Mouse (Mus musculus): ENCODE measurements at regions not wholly inside any gene's neighbourhood (a gene's known extent, or its start where the extent isn't known, plus 50 kb on each side); places are given as distances from the start of the nearest gene placed in this dataset.

DNA sequence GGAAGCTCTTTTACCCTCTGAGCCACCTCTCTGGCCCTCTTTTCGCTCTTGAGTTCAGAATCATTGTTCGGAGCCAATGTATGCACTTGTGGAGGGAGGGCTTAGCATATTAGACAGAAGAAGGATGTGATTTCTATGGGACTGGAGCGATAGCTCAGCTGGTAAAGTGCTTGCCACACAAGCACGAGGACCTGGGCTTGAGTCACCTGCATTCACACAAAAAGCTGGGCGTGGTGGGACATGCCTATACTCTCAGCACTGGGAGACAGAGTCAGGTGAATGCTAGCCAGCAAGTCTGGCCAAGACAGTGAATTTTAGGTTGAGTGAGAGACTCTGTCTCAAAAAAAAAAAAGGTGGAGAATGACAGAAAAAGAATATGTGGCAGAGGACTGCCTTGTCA is 144.7 kb downstream of the Ppp4r2 start:
- no peak overlapping the region for H3K4me2 ChIP-seq (ENCODE audit: low read length)
- DNase-seq (ENCODE audit: low spot score) (no peak), ATAC-seq (replicated peaks; ENCODE audit: low FRiP score, low read depth) (no peak)
- H3K36me3 ChIP-seq (ENCODE audit: insufficient read depth, low read length): no peaks in the 10 kb centered on the region
- H3K27ac ChIP-seq: no peak overlapping the region
- no peak overlapping the region for H3K4me3 ChIP-seq (replicated peaks; ENCODE audit: low read depth, low read length)
- no peaks in the 10 kb centered on the region for H3K9me3 ChIP-seq (replicated peaks; ENCODE audit: low read length)
- H3K9ac ChIP-seq (ENCODE audit: low read depth, low read length): no peak overlapping the region
- TF ChIP-seq CTCF (IDR thresholded peaks at IDR 0.05; ENCODE audit: low read depth): no peak
- H3K4me1 ChIP-seq (replicated peaks; ENCODE audit: insufficient read depth, low read length): peaks cover 4% of the 10 kb centered on the region; the same call in 1 of the 2 replicates
- 93% methylated on average over 5 of the region's 5 CpGs for WGBS
- H3K27me3 ChIP-seq (ENCODE audit: insufficient read depth, low read length): no peaks in the 10 kb centered on the region

DNA sequence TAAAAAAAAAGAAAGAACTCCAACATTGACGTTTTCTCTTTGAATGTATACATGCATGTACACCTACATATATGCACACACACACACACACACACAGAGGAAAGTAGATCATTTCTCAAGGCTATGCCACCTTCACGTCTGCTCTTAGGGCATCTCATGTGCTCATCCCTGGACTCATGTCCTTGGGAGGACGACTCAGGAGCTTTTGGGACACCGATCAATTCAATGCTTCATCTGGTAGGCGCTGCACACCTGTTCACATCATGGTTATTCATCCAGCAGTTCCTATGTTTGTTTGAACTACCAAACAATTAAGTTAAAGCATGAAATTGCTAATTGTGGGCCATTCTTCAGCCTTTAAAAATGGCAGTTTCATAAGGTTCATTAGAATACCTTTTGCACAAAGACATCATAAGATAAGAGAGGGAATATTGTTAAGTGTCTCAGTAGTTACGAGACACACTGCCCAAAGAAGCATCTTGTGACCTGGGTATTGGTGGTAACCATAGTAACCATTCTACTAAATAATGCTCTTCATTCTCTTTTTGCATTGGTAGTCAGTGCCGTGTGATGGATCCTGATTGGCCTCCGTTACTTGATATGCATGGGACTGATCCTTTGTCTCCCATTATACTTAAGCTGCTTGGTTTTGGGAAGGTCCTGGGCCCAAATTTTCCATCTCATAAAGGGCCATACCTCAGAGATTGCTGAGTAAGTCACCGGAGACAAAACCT is 145.5 kb downstream of the Ppp4r2 start:
- H3K9me3 ChIP-seq (replicated peaks; ENCODE audit: low read length): no peaks in the 10 kb centered on the region
- peaks cover 4% of the 10 kb centered on the region; the same call in 1 of the 2 replicates for H3K4me1 ChIP-seq (replicated peaks; ENCODE audit: insufficient read depth, low read length)
- no peak overlapping the region for H3K4me2 ChIP-seq (ENCODE audit: low read length)
- 92% methylated on average over 9 of the region's 9 CpGs for whole genome bisulfite sequencing
- no peak overlapping the region for H3K9ac ChIP-seq (ENCODE audit: low read depth, low read length)
- DNase-seq (ENCODE audit: low spot score) (no peak), ATAC-seq (replicated peaks; ENCODE audit: low FRiP score, low read depth) (no peak)
- TF ChIP-seq CTCF (IDR thresholded peaks at IDR 0.05; ENCODE audit: low read depth): no peak
- no peak overlapping the region for H3K4me3 ChIP-seq (replicated peaks; ENCODE audit: low read depth, low read length)
- no peaks in the 10 kb centered on the region for H3K36me3 ChIP-seq (ENCODE audit: insufficient read depth, low read length)
- H3K27ac ChIP-seq: no peak overlapping the region
- no peaks in the 10 kb centered on the region for H3K27me3 ChIP-seq (ENCODE audit: insufficient read depth, low read length)

DNA sequence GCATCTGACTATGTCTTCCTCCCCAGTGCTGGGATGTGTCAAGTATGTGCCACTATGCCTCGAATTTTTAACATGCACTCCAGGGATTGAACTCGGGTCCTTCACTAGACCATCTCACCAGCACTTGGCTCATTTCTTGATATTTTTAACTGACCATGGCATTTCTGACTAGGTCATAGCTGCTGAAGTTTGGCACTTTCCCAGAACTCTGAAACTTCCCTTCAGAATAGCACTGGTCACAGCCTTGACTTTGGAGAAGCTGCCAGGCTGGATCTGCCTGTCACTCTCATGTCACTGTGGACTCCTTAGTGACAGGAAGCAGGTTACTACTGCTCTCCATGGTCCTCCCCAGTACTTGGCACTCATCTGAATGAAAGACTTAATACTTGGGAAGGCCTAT is 146.7 kb downstream of the Ppp4r2 start:
- DNase-seq (ENCODE audit: low spot score) (no peak), ATAC-seq (replicated peaks; ENCODE audit: low FRiP score, low read depth) (no peak)
- no peak overlapping the region for H3K4me3 ChIP-seq (replicated peaks; ENCODE audit: low read depth, low read length)
- H3K9ac ChIP-seq (ENCODE audit: low read depth, low read length): no peak overlapping the region
- no peaks in the 10 kb centered on the region for H3K27me3 ChIP-seq (ENCODE audit: insufficient read depth, low read length)
- H3K36me3 ChIP-seq (ENCODE audit: insufficient read depth, low read length): no peaks in the 10 kb centered on the region
- no peak overlapping the region for H3K27ac ChIP-seq
- H3K4me2 ChIP-seq (ENCODE audit: low read length): no peak overlapping the region
- no peak for TF ChIP-seq CTCF (IDR thresholded peaks at IDR 0.05; ENCODE audit: low read depth)
- peaks cover 4% of the 10 kb centered on the region; the same call in 1 of the 2 replicates for H3K4me1 ChIP-seq (replicated peaks; ENCODE audit: insufficient read depth, low read length)
- 81% methylated on average over 2 of the region's 2 CpGs for WGBS
- H3K9me3 ChIP-seq (replicated peaks; ENCODE audit: low read length): no peaks in the 10 kb centered on the region

DNA sequence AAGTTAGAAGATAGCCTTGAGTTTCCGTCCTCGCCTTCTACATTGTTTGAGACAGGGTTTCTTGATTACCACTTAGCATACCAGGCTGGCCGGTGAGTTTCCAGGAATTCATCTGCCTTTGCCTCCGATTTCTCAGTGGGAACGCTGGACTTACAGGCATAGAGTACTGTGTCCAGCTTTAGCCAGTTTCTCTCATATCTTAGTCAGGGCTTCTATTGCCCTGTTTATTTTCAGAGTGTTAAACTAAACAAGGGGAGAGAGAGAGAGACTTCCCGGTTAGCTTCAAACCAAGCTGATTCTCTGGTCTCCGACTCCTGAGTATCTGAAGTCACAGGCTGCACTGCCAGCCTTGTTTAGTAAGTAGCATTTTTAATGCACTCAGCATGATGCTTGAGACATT is 151.4 kb downstream of the Ppp4r2 start:
- H3K27me3 ChIP-seq (ENCODE audit: insufficient read depth, low read length): no peaks in the 10 kb centered on the region
- no peak overlapping the region for H3K4me2 ChIP-seq (ENCODE audit: low read length)
- ATAC-seq (replicated peaks; ENCODE audit: low FRiP score, low read depth) (no peak), DNase-seq (ENCODE audit: low spot score) (no peak)
- H3K4me3 ChIP-seq (replicated peaks; ENCODE audit: low read depth, low read length): no peak overlapping the region
- TF ChIP-seq CTCF (IDR thresholded peaks at IDR 0.05; ENCODE audit: low read depth): no peak
- H3K27ac ChIP-seq: no peak overlapping the region
- H3K9me3 ChIP-seq (replicated peaks; ENCODE audit: low read length): no peaks in the 10 kb centered on the region
- WGBS: 43% methylated on average over 7 of the region's 7 CpGs
- no peaks in the 10 kb centered on the region; the same call in 1 of the 2 replicates for H3K4me1 ChIP-seq (replicated peaks; ENCODE audit: insufficient read depth, low read length)
- H3K9ac ChIP-seq (ENCODE audit: low read depth, low read length): no peak overlapping the region
- H3K36me3 ChIP-seq (ENCODE audit: insufficient read depth, low read length): no peaks in the 10 kb centered on the region

DNA sequence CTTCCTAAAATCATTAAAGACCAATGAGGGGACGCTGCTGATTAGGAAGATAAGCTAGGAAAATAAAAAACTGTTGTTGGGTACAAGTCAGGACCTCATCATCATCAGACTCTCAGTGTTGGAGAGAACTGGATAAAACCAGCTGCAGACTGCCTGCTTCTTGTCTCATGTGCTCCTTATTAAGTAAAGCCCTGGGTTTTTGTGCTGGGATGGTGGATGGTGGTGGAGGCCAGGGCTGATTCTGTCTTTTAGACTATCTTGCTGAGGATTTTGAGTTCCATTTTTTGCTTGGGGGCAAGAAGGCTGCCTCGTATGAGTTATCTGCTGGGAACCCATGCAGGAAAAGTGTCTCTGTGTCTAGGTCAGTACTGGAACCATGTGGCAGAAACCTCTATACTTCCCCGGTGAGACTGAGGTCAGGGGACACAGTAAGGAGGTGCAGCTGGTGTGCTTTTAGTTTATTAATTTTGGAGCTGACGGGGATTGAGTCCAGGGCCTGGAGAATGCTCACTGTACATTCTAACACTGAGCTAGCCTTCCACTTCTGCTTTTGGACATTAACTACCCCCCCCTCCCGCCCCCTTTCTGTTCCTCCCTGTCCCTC is 152.0 kb downstream of the Ppp4r2 start:
- Histone ChIP-seq H3K27me3 (ENCODE audit: insufficient read depth, low read length) (no peaks in the 10 kb centered on the region), H3K4me3 (replicated peaks; ENCODE audit: low read depth, low read length) (no peak overlapping the region), H3K4me2 (ENCODE audit: low read length) (no peak overlapping the region), H3K9ac (ENCODE audit: low read depth, low read length) (no peak overlapping the region), H3K4me1 (replicated peaks; ENCODE audit: insufficient read depth, low read length) (no peaks in the 10 kb centered on the region; the same call in 1 of the 2 replicates), H3K27ac (no peak overlapping the region), H3K9me3 (replicated peaks; ENCODE audit: low read length) (no peaks in the 10 kb centered on the region), H3K36me3 (ENCODE audit: insufficient read depth, low read length) (no peaks in the 10 kb centered on the region)
- no peak for TF ChIP-seq CTCF (IDR thresholded peaks at IDR 0.05; ENCODE audit: low read depth)
- WGBS: 53% methylated on average over 5 of the region's 5 CpGs
- ATAC-seq (replicated peaks; ENCODE audit: low FRiP score, low read depth) (no peak), DNase-seq (ENCODE audit: low spot score) (peak; percentile 31)

DNA sequence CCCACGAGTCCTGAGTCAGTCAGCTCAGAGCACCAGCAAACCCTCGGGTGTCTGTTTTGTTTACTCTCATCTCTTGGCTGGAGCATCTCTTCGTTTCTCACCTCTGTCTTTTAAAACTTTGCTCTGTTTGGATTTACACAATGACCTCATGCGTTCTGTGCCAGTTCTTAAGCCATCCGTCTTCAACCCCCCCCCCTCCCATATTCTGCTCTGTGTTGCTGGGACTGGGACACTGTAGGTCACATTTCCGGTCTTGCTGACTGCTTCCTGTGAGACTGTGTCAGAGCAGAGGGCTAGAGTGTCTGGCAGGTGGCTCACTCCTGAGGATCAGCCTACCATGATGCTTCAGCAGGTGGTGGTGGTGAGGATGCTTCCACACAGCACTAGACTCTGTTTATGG is 155.1 kb downstream of the Ppp4r2 start:
- WGBS: 46% methylated on average over 6 of the region's 6 CpGs
- no peak overlapping the region for H3K9ac ChIP-seq (ENCODE audit: low read depth, low read length)
- H3K27me3 ChIP-seq (ENCODE audit: insufficient read depth, low read length): no peaks in the 10 kb centered on the region
- H3K4me2 ChIP-seq (ENCODE audit: low read length): no peak overlapping the region
- H3K27ac ChIP-seq: no peak overlapping the region
- DNase-seq (ENCODE audit: low spot score): no peak
- H3K9me3 ChIP-seq (replicated peaks; ENCODE audit: low read length): no peaks in the 10 kb centered on the region
- H3K36me3 ChIP-seq (ENCODE audit: insufficient read depth, low read length): no peaks in the 10 kb centered on the region
- ATAC-seq (replicated peaks; ENCODE audit: low FRiP score, low read depth): no peak
- H3K4me1 ChIP-seq (replicated peaks; ENCODE audit: insufficient read depth, low read length): no peaks in the 10 kb centered on the region; the same call in 1 of the 2 replicates
- H3K4me3 ChIP-seq (replicated peaks; ENCODE audit: low read depth, low read length): no peak overlapping the region
- no peak for TF ChIP-seq CTCF (IDR thresholded peaks at IDR 0.05; ENCODE audit: low read depth)
